In the genomic region with DNA sequence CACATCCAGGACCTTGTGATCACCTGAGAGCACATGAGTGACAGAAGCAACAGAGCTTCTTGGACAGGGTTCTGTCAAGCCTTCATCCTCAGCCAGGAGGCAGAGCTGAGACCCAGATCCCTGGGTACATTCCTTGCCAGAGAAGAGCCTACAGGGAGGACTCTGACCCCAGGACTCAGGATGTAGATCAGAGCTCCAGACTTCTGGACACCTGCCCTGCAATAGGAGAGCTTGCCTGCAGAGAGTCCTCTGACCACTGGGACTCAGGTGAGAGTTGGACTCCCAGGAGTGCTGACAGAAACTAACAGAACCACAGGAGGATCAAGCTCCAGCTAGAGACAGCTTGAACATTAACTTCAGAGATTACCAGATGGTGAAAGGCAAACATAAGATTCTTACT, we compare ENCODE assay signal across 24 mouse cellular contexts.
"Had no signal": no experiment of that assay in that cellular context is flagged by ENCODE, and none has a peak within 500 bp of the region (broad histone marks: within the 10 kb centered on the region; RNA-seq: fewer than 3 reads in every experiment).

No protein-coding gene starts in this region.

- H3K9me3 ChIP-seq: heart, embryonic 10.5 days; heart, embryonic 12.5 days; hindbrain, embryonic 12.5 days; intestine, embryonic 15.5 days; limb, embryonic 13.5 days; limb, embryonic 15.5 days; liver, embryonic 12.5 days had no signal

- ATAC-seq: forebrain, embryonic 16.5 days; hindbrain, embryonic 16.5 days; inflammation-experienced regulatory T-cells, adult 6 months; intestine, embryonic 15.5 days; intestine, postnatal 0 days; liver, embryonic 12.5 days had no signal

- H3K4me3 ChIP-seq: gastrocnemius, adult 2 months; heart, embryonic 10.5 days; heart, embryonic 12.5 days; hindbrain, embryonic 10.5 days; hindbrain, embryonic 12.5 days; intestine, embryonic 15.5 days; limb, embryonic 13.5 days; limb, embryonic 15.5 days; liver, embryonic 12.5 days had no signal

- H3K27ac ChIP-seq: gastrocnemius, adult 2 months; heart, embryonic 10.5 days; hindbrain, embryonic 10.5 days; hindbrain, embryonic 12.5 days; hindbrain, embryonic 14.5 days; intestine, embryonic 15.5 days; limb, embryonic 13.5 days; limb, embryonic 15.5 days; liver, embryonic 12.5 days; liver, embryonic 14.5 days had no signal

- H3K36me3 ChIP-seq: heart, embryonic 10.5 days; heart, embryonic 12.5 days; hindbrain, embryonic 10.5 days; hindbrain, embryonic 12.5 days; intestine, embryonic 15.5 days; limb, embryonic 13.5 days; limb, embryonic 15.5 days; liver, embryonic 12.5 days had no signal

- H3K9ac ChIP-seq: heart, embryonic 12.5 days; hindbrain, embryonic 12.5 days; hindbrain, embryonic 14.5 days; intestine, embryonic 15.5 days; limb, embryonic 13.5 days; limb, embryonic 15.5 days; liver, embryonic 12.5 days; liver, embryonic 14.5 days had no signal

- H3K27me3 ChIP-seq: heart, embryonic 12.5 days; hindbrain, embryonic 12.5 days; intestine, embryonic 15.5 days; limb, embryonic 13.5 days; limb, embryonic 15.5 days; liver, embryonic 12.5 days had no signal

- DNase-seq: gastrocnemius, adult 2 months; gastrocnemius, postnatal 10 days; gastrocnemius, postnatal 25 days; heart, adult 18-20 months; heart, postnatal 10 days; heart, postnatal 4 days; layer of hippocampus, adult 9-11 months; layer of hippocampus, postnatal 36 days; left cerebral cortex, postnatal 4 days; lung, adult 18-20 months had no signal

- H3K4me2 ChIP-seq: heart, embryonic 12.5 days; hindbrain, embryonic 12.5 days; hindbrain, embryonic 14.5 days; intestine, embryonic 15.5 days; limb, embryonic 13.5 days; limb, embryonic 15.5 days; liver, embryonic 12.5 days had no signal

- H3K4me1 ChIP-seq: heart, embryonic 10.5 days; heart, embryonic 12.5 days; hindbrain, embryonic 10.5 days; hindbrain, embryonic 12.5 days; intestine, embryonic 15.5 days; limb, embryonic 13.5 days; limb, embryonic 15.5 days; liver, embryonic 12.5 days had no signal
